Mouse (Mus musculus) thymus, postnatal 0 days (tissue): ENCODE data around the gene Adprm. TPM values are rescaled to one million over a fixed set of nuclear protein-coding genes. Genes with fewer than 3 reads are reported as not detected.
A peak's percentile ranks its signal among the peaks of the same experiment; 100 is the strongest.
"Not testable (repeated sequence)": the region's sequence is repeated elsewhere in the genome, so short reads cannot be mapped to it uniquely, and the experiment has no call there.

ENCODE experiments used
- DNase-seq: peaks from one replicate; pipeline ENCODE4 v3.0.0-alpha.2; 2015; ENCODE audit warnings: low spot score
- polyA plus RNA-seq: library from polyadenylated mRNA; unstranded; fragments of >200 nt; fragmentation: Nextera tagmentation; extraction: Ambion mirVana; gene quantifications from 2 replicates; pipeline ENCODE4 v1.2.1, GENCODE M21; 2015

The Adprm gene
- polyA plus RNA-seq: 42.4 and 47.7 TPM in 2 replicates

DNA sequence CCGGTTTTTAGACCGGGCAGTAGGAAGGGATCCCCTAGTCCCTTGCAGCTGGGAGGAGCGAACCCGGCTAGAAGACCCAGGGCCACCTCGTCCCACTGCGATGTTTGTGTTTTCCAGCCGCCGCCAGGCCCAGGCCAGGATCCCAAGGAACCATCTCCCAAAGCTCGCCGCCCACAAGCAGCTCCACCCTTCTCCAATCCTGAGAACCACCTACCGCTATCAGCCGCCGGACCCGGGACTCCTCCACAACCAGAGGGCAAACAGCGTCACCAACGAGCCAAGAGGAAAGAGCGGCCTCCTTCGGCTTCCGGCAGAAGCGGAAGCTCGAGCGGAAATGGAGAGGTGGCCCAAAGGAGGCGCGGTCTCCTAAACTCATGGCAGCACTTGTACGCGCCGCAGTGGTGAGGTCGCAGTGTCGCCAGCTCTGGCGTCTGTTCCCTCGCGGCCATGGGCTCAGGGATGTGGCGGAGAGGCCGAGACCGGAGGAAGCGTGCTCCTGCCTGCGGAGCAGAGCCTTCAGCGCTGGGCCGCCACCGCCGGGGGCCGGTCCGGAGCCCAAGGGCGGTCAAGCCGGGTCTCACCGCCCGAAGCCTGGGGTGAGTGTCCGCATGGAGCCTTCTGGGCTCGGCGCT is at the start of gene Adprm, which contains the start of gene Sco1:
Gene Adprm, minus strand, starts transcription at position 274 of the 632 bp plus-strand sequence.
Gene Sco1, plus strand, starts transcription at position 350 of the 632 bp plus-strand sequence.
- peak; percentile 83 for DNase-seq

DNA sequence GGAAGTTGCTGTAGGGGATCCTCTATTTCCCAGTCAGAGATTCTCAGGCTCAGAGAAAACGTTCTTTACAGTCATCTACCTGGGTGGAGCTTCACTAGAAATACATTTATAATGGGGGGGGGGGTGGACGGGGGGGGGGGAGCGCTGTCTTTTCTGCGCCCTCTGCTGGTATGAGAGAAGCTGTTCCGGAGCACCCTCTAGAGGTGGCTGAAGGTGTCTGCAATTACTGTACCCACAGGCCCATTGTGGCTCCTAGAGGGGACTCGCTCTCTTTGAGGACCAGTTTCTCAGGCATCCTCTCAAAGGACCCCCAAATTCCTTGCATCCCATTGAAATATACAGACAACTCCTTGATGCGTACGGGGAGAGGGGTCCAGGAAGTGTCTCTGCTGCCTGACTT is 49.3 kb upstream of the Adprm start:
- DNase-seq: peak; percentile 29

DNA sequence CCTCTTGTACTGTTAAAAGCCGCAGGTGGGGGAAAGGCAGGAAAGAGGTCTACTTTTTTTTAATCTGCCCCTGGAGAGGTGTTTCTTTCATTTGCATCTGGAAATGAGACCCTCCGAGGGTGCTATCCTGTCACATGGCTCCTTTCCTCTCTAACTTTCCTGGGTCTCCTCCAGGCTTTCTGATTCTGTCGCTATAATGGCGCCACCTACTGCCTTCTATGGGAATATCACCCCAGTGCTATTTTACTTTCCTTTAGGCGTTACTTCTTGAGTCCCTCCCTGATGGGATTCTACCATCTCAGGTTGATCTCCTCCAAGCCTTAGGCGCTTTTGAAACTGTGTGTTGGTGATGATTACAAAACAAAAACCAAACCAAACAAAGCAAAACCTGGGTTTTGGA is 47.8 kb upstream of the Adprm start:
- peak; percentile 14 for DNase-seq

DNA sequence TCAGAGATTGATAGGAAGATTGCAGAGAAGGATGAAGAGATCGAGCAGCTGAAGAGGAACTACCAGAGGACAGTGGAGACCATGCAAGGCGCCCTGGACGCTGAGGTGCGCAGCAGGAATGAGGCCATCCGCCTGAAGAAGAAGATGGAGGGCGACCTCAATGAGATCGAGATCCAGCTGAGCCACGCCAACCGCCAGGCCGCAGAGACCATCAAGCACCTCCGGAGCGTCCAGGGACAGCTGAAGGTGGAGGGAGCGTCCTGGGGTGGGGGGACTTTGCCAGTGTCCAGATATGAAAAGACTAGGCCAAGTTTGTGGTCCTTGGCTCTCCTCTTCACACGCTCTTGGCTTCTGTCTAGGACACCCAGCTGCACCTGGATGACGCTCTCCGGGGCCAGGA is 46.8 kb upstream of the Adprm start:
- DNase-seq: no peak

DNA sequence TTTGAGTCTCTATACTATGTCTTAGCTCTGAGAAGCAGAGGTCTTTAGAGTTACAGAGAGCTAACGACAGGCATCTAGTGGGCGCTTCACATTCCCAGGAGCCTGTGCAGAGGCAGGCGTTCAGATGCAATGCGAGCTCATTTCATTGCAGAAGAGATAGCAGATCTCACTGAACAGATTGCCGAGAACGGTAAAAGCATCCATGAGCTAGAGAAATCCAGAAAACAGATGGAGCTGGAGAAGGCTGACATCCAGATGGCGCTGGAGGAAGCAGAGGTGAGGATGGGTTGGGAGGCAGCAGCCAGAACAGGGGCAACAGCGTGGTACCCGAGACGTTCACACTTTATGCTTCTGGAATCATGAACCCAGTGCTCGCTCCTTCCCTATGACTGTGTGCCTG is 46.0 kb upstream of the Adprm start:
- no peak for DNase-seq

DNA sequence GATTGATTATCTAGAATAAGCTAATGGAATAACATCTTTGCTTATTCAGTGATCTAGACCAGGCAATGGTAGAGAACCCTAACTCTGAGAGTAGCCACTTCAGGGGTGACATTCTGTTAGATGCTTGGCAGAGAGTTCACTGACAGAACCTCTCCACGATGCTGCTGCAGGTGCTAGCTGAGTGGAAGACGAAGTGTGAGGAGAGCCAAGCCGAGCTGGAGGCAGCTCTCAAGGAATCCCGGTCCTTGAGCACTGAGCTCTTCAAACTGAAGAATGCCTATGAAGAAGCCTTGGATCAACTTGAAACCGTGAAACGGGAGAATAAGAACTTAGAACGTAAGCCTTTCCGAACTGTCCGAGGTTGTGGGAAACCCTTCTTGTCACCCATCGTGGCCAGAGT is 45.3 kb upstream of the Adprm start:
- DNase-seq: no peak

DNA sequence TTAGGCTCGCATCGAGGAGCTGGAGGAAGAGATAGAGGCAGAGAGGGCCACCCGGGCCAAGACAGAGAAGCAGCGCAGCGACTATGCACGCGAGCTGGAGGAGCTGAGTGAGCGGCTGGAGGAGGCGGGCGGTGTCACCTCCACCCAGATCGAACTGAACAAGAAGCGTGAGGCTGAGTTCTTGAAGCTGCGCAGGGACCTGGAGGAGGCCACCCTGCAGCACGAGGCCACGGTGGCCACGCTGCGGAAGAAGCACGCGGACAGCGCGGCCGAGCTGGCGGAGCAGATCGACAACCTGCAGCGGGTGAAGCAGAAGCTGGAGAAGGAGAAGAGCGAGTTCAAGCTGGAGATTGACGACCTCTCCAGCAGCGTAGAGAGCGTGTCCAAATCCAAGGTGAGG is 42.1 kb upstream of the Adprm start:
- DNase-seq: no peak

DNA sequence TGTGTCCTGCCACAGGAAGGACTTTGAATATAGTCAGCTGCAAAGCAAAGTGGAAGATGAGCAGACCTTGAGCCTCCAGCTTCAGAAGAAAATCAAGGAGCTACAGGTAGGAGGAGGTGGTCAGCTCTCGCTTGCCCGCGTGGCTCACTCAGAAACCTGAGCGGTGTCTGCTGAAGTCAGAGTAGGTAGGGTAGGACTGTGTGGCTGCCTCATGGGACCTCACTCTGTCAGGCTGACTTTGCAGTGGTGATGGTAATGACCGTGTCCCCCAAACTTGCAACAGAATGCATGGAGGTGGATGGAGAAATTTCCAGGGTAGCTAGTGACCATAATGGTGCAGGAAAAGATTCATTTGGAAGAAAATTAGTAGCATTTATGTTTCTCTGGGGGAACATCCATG is 41.3 kb upstream of the Adprm start:
- no peak for DNase-seq

DNA sequence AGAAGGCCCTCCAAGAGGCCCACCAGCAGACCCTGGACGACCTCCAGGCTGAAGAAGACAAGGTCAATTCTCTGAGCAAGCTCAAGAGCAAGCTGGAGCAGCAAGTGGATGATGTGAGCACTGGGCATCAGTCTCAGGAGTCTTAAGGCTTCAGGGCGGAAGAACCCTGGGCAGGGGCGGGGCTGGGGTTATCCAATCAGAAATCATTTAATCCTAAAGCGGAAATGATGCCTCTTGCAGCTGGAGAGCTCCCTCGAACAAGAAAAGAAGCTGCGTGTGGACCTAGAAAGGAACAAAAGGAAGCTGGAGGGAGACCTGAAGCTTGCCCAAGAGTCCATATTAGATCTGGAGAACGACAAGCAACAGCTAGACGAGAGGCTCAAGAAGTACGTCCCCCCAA is 40.8 kb upstream of the Adprm start:
- no peak for DNase-seq

DNA sequence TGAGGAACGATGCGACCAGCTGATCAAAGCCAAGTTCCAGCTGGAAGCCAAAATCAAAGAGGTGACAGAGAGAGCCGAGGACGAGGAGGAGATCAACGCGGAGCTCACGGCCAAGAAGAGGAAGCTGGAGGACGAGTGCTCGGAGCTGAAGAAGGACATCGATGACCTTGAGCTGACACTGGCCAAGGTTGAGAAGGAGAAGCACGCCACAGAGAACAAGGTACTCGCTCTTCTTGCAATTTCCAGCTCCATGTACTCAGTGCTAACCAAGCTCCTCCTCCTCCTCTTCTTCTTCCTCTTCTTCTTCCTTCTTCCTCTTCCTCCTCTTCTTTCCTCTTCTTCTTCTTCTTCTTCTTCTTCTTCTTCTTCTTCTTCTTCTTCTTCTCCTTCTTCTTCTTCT is 40.0 kb upstream of the Adprm start:
- DNase-seq: not testable (repeated sequence)

DNA sequence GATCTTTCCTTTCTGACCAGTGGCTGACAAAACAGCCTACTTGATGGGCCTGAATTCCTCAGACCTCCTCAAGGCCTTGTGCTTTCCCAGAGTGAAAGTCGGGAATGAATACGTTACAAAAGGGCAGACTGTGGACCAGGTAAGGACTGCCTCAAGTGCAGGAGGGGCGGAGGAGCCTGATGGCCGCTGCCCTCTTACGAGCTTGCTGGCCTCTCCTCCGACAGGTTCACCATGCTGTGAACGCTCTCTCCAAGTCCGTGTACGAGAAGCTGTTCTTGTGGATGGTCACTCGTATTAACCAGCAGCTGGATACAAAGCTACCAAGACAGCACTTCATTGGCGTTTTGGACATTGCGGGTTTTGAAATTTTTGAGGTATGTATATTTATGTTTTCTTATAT is 34.8 kb upstream of the Adprm start:
- no peak for DNase-seq

DNA sequence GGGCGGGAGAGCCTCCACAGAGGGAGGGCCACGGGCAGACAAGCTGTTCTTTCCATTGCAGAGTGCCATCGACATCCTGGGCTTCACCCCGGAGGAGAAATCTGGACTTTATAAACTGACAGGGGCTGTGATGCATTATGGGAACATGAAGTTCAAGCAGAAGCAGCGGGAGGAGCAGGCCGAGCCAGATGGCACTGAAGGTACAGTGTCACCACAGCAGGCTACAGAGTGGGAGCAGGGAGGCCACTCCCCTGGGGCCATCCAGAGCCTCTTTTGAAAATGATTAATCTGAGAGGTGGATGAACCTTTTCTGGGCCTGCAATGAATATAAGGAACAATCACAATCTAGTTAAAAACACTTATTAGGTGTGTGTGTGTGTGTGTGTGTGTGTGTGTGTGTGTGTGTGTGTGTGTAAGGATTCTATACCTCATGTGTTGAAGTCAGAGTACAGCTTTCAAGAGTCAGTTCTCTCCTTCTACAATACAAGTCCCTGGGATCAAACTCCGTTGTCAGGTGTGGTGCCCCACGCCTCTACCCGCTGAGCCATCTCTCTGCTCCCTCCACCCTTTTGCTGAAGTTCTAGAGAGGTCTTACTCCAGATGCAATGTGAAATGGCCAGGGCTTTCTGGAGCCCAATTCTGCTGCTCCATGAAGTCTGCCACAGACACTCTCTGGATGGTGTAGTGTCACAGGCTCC is 34.2 kb upstream of the Adprm start:
- no peak for DNase-seq

DNA sequence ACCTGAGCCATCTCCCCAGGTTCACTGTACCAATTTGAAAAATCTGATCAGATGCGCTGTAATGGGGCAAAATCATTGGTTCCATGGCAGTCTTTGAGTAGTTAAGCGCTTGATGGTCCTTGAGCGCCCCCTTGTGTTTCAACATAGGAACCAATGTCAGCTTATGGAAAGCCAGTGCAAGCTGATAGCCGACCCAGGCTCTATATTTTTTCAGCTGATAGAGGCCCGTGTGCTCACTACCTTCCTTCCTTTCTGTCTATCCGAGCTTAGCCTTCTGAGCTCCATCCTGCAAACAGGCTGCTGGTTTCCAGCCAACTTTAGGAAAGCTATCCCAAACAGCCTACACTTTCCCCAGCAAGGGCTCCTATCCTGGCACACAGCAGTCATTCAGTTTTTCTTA is 33.1 kb upstream of the Adprm start:
- peak; percentile 72 for DNase-seq

DNA sequence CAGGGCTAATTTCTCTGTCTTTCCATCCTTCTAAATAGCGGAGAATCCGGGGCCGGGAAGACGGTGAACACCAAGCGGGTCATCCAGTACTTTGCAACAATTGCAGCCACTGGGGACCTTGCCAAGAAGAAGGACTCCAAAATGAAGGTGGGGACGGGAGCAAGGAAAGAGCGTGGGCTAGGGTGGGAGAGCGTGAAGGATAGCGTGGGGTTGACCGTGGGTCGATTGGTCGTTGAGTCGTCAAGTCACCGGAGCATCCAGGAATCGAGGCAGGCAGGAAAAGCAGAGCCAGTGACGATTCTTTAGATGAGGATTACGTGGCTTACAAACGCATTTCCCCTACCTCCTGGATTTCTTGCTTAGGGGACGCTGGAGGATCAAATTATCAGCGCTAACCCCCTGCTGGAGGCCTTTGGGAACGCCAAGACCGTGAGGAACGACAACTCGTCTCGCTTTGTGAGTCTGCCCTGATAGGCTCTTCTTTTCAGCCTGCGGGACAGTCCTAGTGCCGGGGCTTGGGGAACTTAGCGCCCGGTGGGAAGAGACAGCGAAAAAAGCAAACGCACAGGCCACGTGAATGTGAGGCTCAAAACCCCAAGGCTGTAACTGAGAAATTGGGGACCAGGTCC is 31.4 kb upstream of the Adprm start:
- no peak for DNase-seq

DNA sequence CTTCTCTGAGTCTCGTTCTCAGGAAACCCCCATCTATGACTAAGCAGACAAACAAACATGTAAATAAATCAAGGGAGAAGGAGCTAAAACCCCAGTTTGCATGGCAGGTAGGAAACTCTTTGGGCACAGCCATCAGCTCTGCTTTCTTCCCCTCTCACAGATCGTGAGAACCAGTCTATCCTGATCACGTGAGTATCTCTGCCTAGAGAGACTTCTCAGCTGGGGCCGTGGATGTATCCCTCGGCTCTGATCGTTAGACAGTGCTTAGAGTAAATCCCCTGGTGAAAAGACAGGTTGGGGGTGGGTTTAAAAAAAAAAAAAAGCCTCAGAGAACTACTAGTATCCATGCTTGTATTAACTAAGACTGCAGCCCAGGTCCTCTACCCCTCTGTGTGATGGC is 30.8 kb upstream of the Adprm start:
- DNase-seq: no peak

DNA sequence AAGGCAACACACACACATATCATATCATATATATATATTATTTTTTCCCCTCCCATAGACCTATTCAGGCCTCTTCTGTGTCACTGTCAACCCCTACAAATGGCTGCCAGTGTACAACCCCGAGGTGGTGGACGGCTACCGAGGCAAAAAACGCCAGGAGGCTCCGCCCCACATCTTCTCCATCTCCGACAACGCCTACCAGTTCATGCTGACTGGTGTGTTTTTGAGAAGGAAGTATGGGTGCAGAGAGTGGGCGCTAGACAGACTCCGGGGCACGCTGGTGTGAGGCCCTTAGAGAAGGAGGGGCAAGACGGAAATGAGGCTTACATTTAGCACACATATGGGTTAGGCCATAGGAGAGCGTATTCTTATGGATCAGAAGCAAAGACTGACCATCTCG is 30.4 kb upstream of the Adprm start:
- no peak for DNase-seq

DNA sequence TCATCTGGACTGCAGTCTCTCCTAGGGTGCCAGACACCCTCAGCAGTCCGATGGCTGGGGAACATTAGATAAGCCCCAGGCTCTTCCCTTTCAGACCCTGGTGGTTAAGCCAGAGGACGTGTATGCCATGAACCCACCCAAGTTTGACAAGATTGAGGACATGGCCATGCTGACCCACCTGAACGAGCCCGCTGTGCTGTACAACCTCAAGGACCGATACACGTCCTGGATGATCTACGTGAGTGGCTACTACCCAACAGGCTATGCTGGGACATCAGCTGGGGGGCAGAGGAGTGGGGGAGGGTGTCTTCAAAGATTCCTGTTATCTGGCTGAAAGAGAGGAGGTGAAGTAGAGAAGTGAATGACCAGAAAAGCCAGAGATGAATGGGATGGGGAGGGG is 29.8 kb upstream of the Adprm start:
- DNase-seq: no peak

DNA sequence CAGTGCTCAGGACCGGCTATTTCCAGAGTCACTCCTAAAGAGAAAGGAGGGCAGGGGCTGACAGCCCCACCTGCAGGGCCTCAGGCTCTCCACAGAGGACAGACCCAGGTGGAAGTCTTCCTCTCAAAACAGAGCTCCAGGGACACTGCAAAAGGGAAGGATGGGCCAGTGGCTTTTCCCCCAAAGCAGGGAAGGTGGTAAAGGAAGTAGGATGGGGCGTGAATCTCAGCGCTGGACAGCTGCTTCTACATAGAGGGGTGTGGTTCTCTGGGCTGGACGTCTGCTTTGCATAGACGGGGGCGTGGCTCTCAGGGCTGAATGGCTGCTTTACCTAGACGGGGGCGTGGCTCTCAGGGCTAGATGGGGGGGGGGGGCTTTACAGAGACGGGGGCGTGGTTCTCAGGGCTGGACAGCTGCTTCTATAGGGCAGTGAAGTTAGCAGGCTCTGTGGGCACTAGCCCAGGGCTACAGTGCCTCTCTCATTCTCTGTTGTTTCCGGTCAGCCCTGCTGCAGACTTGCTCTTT is 28.8 kb upstream of the Adprm start:
- no peak for DNase-seq

DNA sequence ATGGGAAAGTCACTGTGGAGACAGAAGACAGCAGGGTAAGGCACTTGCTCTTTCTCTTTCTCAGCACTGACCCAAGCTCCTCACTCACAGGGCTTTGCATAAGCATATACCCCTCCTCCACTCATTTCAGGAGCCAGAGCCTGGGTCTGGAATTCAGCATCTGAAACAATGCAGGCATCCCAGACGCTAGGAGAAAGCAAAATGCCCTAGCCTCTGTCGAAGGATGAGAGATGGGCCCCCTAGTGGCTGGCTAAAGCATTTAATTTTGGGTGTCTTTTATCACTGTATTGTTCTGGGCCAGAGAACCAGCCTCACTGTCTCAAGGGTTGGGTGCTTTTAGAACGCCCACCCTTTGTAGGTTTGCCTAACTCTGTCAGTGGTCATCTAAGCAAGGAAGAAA is 27.8 kb upstream of the Adprm start:
- peak; percentile 37 for DNase-seq

DNA sequence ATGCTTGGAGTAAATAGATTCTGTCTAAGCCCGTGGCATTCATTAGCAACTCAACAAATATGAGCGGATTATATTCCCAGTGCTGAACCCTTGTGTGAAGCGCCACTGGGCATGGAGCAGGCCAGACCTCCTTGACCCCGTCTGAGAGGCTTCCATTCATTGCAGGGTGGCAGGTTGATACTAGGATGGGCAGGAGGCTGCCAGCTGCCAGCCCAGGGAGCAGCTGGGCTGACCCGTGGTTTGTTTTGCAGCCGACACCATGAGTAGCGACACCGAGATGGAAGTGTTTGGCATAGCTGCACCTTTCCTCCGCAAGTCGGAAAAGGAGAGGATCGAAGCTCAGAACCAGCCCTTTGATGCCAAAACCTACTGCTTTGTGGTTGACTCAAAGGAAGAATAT is 27.3 kb upstream of the Adprm start:
- no peak for DNase-seq

DNA sequence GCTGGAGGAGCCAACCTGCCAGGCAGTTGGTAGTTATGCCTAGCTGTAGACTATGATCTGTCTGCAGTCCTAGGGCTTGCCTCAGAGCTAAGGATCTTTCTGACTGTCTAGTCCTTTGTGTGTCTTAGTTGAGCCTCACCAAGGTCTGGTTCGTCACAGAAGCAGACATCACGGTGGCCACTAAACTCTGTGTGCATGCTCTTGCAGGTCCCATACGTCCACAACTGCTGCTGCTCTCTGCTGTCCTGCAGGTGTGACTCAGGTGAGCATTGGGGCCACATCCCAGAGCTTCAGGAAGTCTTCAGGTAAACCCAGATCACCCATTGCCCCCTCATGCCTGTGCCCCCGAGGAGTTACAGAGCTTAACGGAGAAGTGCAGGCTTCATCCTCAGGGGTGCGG is 26.5 kb upstream of the Adprm start:
- DNase-seq: no peak

DNA sequence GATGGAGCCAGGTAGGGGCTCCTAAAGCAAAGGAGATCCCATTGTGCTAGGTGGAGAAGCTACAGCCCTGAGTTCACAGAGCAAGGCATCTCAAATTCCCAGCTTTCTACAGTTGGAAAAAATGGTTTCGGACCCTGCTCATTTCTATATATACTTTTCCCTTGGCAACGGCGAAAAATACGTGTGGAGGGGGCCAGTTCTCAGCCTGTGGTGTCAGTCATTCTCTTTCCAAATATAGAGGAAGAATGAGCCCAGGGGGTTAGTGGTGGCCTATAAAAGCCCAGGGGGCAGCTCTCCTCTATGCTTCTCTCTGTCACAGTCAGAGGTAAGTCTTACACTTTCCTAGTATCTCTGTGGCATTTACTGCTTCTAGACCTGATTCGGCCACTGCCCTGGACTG is 25.6 kb upstream of the Adprm start, which contains the start of gene Myh3:
Gene Myh3, plus strand, starts transcription at position 301 of the 400 bp plus-strand sequence.
- no peak for DNase-seq
